Mouse (Mus musculus) limb, embryonic 15.5 days (tissue): ENCODE measurements around the gene Kmt2d. TPM values are rescaled to one million over a fixed set of nuclear protein-coding genes. Genes with fewer than 3 reads are reported as not detected.

Experiments used
- ATAC-seq: fragments of 200-750 bp; cut with Nextera tagmentation; 2 replicates; pipeline ENCODE4 v1.8.0; 2017; ENCODE audit warnings: low read depth, moderate TSS enrichment; ENCODE audit not compliant: insufficient number of reproducible peaks, low FRiP score, low TSS enrichment
- H3K27ac ChIP-seq: fragments of 300-500 bp; sonication (generic); 2 replicates; pipeline ENCODE4 v1.5.1; 2015; ENCODE audit warnings: moderate library complexity, mild to moderate bottlenecking, inconsistent platforms
- H3K27me3 ChIP-seq: fragments of 300-500 bp; sonication (generic); 2 replicates; pipeline ENCODE4 v1.6.1; 2015; ENCODE audit warnings: inconsistent platforms
- H3K36me3 ChIP-seq: fragments of 300-500 bp; sonication (generic); 2 replicates; pipeline ENCODE4 v1.6.1; 2015; ENCODE audit warnings: inconsistent platforms
- H3K4me1 ChIP-seq: fragments of 300-500 bp; sonication (generic); 2 replicates; pipeline ENCODE4 v1.6.1; 2015; ENCODE audit warnings: inconsistent platforms
- H3K4me2 ChIP-seq: fragments of 300-500 bp; sonication (generic); 2 replicates; pipeline ENCODE4 v1.6.1; 2015; ENCODE audit warnings: mild to moderate bottlenecking, inconsistent platforms
- H3K4me3 ChIP-seq: fragments of 300-500 bp; sonication (generic); 2 replicates; pipeline ENCODE4 v1.5.1; 2015; ENCODE audit warnings: mild to moderate bottlenecking, inconsistent platforms
- H3K9ac ChIP-seq: fragments of 300-500 bp; sonication (generic); 2 replicates; pipeline ENCODE4 v1.6.1; 2015; ENCODE audit warnings: inconsistent platforms
- H3K9me3 ChIP-seq: fragments of 300-500 bp; sonication (generic); 2 replicates; pipeline ENCODE4 v1.6.1; 2016; ENCODE audit warnings: inconsistent platforms
- WGBS: fragments of 180-500 bp; shearing (Covaris S2); methylation state at CpG from one replicate; pipeline ENCODE4 v1.1.7; 2015; 5-methylcytosine and 5-hydroxymethylcytosine counted together
- polyA plus RNA-seq: library from polyadenylated mRNA; unstranded; fragments of >200 nt; fragmentation: Nextera tagmentation; extraction: Ambion mirVana; gene quantifications from 2 replicates; pipeline ENCODE4 v1.2.1, GENCODE M21; 2015

Gene Kmt2d
- polyA plus RNA-seq, 1 experiment from 2014 or later, result 13.7 TPM

GRCm38 (mm10) chr15:98833281-98833680 is 37.7 kb downstream of the Kmt2d start:
- no peak overlapping the region for H3K9ac ChIP-seq
- peak overlapping the region; percentile 59; the same call in 1 of the 2 replicates for H3K27ac ChIP-seq
- no peaks in the 10 kb centered on the region for H3K27me3 ChIP-seq
- 81% methylated on average over 11 of the region's 11 CpGs for WGBS
- H3K4me1 ChIP-seq, result peaks cover 20% of the 10 kb centered on the region
- H3K4me3 ChIP-seq, result no peak overlapping the region
- H3K9me3 ChIP-seq, result no peaks in the 10 kb centered on the region
- H3K4me2 ChIP-seq, result no peak overlapping the region
- peaks cover 59% of the 10 kb centered on the region for H3K36me3 ChIP-seq
- ATAC-seq, result no peak

GRCm38 (mm10) chr15:98832161-98833058 is 38.6 kb downstream of the Kmt2d start:
- Histone ChIP-seq H3K4me1 (peaks cover 20% of the 10 kb centered on the region), H3K4me2 (no peak overlapping the region), H3K27ac (peak overlapping the region; percentile 97), H3K27me3 (no peaks in the 10 kb centered on the region), H3K9ac (no peak overlapping the region), H3K36me3 (peaks cover 56% of the 10 kb centered on the region), H3K9me3 (no peaks in the 10 kb centered on the region), H3K4me3 (0 out of 2 replicates have a peak overlapping the region, but pooled peaks have one; percentile 76)
- WGBS, result 59% methylated on average over 12 of the region's 12 CpGs
- no peak for ATAC-seq

DNA sequence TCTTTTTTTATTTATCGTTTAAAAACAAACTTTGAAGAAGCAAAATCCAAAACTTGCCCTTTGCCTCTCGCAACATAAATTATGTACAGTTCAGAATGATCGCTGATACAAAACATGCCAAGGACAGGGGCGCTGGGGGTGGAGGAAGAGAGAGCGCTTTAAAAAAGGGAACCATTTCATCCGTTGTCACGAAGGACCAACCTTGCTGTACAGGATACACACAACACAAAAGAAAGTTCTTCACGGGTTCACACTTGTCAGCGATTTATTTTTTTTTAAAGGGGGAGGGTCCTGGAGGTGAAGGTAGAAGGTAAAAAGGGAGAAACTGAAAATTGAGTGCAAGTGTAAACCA is 39.3 kb downstream of the Kmt2d start:
- no peaks in the 10 kb centered on the region for H3K27me3 ChIP-seq
- peak overlapping the region; percentile 76 for H3K4me3 ChIP-seq
- peaks cover 55% of the 10 kb centered on the region for H3K36me3 ChIP-seq
- 0 out of 2 replicates have a peak overlapping the region, but pooled peaks have one; percentile 17 for H3K9ac ChIP-seq
- peak overlapping the region; percentile 97 for H3K27ac ChIP-seq
- H3K4me2 ChIP-seq, result peak overlapping the region; percentile 52
- no peak for ATAC-seq
- no peaks in the 10 kb centered on the region for H3K9me3 ChIP-seq
- 10% methylated on average over 9 of the region's 9 CpGs for WGBS
- H3K4me1 ChIP-seq, result peaks cover 20% of the 10 kb centered on the region

DNA sequence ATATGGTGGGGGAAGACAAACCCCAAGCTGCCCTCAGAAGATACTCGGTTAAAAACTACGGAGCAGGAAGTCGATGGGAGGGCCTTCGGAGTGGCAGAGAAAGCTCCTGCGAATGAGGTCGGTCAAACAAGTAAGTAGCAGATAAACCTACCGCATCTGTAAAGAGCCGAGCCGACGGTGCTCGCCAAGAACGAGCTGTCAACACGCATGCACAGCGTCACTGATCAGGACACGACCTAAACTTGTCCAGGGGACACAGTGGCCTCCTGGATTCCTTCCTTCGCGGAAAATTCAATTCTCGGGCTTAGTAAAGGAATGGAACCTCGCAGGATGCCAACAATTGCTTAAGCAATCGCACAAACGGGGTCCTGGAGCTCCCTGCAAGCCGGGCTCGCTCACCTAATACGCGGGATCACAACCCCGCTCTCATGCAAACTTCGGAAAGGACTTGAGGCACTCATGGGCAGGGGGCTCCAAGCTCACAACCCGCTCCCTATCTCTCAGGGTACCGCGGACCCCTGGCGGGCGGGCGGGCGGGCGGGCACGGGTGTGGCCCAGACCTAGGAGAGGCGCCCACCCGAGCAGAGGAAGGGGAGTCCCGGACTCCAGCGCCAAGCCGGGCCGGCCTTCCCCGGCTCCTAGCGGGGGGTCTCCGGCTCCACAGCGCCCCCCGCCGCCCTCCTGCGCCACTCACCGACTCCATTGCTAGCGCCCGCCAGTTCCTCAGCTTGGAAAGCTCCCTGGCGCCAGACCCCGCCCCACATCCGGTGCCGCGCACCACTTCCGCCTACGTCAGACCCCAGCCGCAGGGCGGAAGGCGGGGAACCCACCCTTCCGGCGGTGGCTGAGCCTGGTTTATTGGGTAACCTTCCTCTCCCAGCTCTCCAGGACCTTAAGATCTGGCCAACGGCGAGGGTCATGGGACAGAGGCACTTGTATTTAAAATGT is 40.0 kb downstream of the Kmt2d start, which contains the start of gene Prkag1:
Gene Prkag1 (minus strand): TSS at position 786 of the 948 bp plus-strand sequence.
- peak; percentile 94 for ATAC-seq
- WGBS, result under 1% methylated on average over 58 of the region's 66 CpGs
- Histone ChIP-seq H3K4me3 (peak within 1 kb of the TSS; percentile 76), H3K4me2 (peak within 1 kb of the TSS; percentile 52), H3K27me3 (no peaks in the 10 kb centered on the region), H3K27ac (peak within 1 kb of the TSS; percentile 97), H3K4me1 (peaks cover 20% of the 10 kb centered on the region), H3K9me3 (no peaks in the 10 kb centered on the region), H3K36me3 (peaks cover 48% of the 10 kb centered on the region), H3K9ac (peak within 1 kb of the TSS; percentile 69)

DNA sequence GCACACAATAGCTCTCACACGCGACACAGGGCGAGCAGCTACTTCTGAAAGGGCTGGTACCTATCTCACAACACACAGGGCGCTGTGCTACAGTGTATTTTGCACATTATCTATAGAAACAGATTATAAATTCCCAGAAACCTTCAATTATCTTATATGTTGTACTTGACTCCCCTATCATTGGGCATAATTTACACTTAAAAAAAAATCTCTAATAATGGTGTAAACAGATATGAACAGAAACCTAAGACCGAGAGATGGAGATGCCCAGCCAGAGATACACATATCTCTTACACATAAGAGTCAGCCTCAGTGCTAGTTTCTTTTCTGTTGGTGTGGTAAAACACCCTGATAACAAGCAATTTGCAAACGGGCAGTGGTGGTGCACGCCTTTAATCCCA is 43.4 kb downstream of the Kmt2d start:
- no peak for ATAC-seq
- Histone ChIP-seq H3K27ac (no peak overlapping the region), H3K4me1 (peaks cover 17% of the 10 kb centered on the region), H3K27me3 (no peaks in the 10 kb centered on the region), H3K4me3 (no peak overlapping the region), H3K9ac (no peak overlapping the region), H3K4me2 (no peak overlapping the region), H3K36me3 (peaks cover 47% of the 10 kb centered on the region), H3K9me3 (no peaks in the 10 kb centered on the region)
- 91% methylated on average over 7 of the region's 7 CpGs for WGBS

GRCm38 (mm10) chr15:98823434-98823833 is 47.6 kb downstream of the Kmt2d start:
- Histone ChIP-seq H3K4me3 (no peak overlapping the region), H3K36me3 (peaks cover 68% of the 10 kb centered on the region), H3K9ac (no peak overlapping the region), H3K4me1 (no peaks in the 10 kb centered on the region), H3K9me3 (no peaks in the 10 kb centered on the region), H3K27me3 (no peaks in the 10 kb centered on the region), H3K27ac (no peak overlapping the region), H3K4me2 (no peak overlapping the region)
- WGBS, result 72% methylated on average over 3 of the region's 3 CpGs
- no peak for ATAC-seq

DNA sequence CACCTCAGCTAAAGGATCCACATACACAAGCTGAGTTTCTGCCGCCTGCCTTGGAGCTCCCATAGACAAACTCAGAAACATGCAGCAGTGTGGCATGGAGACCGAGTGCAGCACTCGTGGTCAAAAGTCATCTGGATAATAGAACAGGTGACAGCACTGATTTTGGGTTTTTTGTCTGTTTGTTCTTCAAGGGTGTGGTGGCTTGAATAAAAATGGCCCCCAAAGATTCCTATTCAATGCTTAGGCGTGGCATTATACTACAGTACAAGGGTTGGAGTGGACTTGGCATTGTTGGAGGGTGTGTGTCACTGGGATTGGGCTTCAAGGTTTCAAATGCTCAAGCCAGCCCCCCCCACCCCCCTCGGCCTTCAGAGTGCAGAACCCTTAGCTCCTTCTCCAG is 48.9 kb downstream of the Kmt2d start:
- ATAC-seq, result no peak
- WGBS, result 91% methylated on average over 5 of the region's 5 CpGs
- Histone ChIP-seq H3K36me3 (peaks cover 60% of the 10 kb centered on the region), H3K27ac (no peak overlapping the region), H3K4me3 (no peak overlapping the region), H3K9me3 (no peaks in the 10 kb centered on the region), H3K27me3 (no peaks in the 10 kb centered on the region), H3K4me2 (no peak overlapping the region), H3K4me1 (no peaks in the 10 kb centered on the region), H3K9ac (no peak overlapping the region)

DNA sequence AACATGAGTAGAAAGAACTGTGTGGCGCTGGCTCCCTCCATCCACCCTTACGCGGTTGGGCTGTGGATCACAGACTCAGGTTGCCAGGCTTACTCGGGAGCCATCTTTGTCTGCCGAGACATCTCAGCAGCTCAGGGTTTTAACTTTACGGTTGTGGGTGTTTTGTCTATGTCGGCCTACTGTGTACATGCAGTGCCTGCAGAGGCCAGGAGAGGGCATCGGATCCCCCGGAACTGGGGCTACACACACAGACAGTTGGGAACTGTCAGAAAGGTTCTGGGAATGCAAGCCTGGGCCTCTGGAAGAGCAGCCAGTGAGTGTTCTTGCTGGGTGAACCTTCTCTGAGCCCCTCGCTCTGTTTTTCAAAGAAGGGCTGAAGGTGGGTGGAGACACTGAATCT is 49.6 kb downstream of the Kmt2d start:
- H3K4me3 ChIP-seq, result no peak overlapping the region
- no peak for ATAC-seq
- peaks cover 64% of the 10 kb centered on the region for H3K36me3 ChIP-seq
- H3K9ac ChIP-seq, result no peak overlapping the region
- no peaks in the 10 kb centered on the region for H3K9me3 ChIP-seq
- no peaks in the 10 kb centered on the region for H3K4me1 ChIP-seq
- H3K4me2 ChIP-seq, result no peak overlapping the region
- 37% methylated on average over 10 of the region's 10 CpGs for whole genome bisulfite sequencing
- H3K27ac ChIP-seq, result no peak overlapping the region
- no peaks in the 10 kb centered on the region for H3K27me3 ChIP-seq

- Histone ChIP-seq H3K9ac (no peak overlapping the region), H3K27me3 (no peaks in the 10 kb centered on the region), H3K36me3 (peaks cover 64% of the 10 kb centered on the region), H3K4me1 (no peaks in the 10 kb centered on the region), H3K4me3 (no peak overlapping the region), H3K4me2 (no peak overlapping the region), H3K9me3 (no peaks in the 10 kb centered on the region), H3K27ac (no peak overlapping the region)
- no peak for ATAC-seq
- 87% methylated on average over 4 of the region's 4 CpGs for WGBS
Observed at GRCm38 (mm10) chr15:98820937-98821336, 50.1 kb downstream of the Kmt2d start.

GRCm38 (mm10) chr15:98818171-98818570 is 52.8 kb downstream of the Kmt2d start:
- ATAC-seq, result no peak
- Histone ChIP-seq H3K9me3 (no peaks in the 10 kb centered on the region), H3K4me1 (no peaks in the 10 kb centered on the region), H3K4me2 (no peak overlapping the region), H3K36me3 (peaks cover 61% of the 10 kb centered on the region), H3K4me3 (no peak overlapping the region), H3K27ac (no peak overlapping the region), H3K9ac (no peak overlapping the region), H3K27me3 (no peaks in the 10 kb centered on the region)
- WGBS, result 95% methylated on average over 7 of the region's 7 CpGs

DNA sequence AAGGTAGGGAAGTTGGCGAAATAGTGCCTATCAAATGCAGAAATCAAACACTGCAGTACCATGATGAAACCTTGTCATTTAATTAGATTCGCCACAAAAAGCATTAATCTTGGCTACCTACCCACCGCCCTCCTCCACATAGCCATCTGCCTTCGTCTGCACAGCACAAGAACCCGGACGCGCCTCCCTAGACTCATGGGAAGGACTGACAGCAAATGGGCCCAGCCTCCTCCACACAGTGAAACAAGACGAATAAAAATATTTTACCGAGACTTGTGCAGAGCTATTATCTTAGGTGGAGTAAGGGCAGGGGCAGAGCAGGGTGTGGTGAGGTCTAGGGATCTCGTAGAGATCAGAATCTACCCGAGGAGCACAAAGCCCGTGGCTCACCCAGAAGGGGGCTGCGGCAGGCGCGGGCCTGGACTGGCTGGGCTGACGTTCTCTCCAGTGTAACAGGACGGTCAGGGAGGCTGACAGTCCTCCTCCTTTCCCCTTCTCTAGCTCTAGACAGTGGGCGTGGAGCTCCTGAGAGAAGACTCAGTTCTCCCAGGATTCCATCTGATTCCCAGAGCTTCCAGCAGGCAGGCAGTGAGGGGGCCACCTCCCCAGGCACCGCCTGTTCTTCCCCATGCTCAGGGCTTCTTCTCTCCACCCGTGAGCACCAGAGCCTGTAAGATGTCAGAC is 58.1 kb downstream of the Kmt2d start:
- Histone ChIP-seq H3K4me1 (peaks cover 8% of the 10 kb centered on the region), H3K27me3 (peaks cover 35% of the 10 kb centered on the region), H3K4me3 (no peak overlapping the region), H3K9ac (no peak overlapping the region), H3K4me2 (no peak overlapping the region), H3K36me3 (peaks cover 57% of the 10 kb centered on the region), H3K27ac (no peak overlapping the region), H3K9me3 (no peaks in the 10 kb centered on the region)
- WGBS, result 85% methylated on average over 20 of the region's 20 CpGs
- ATAC-seq, result no peak
